Mouse (Mus musculus) midbrain, postnatal 0 days (tissue): ENCODE data around the gene Ramp3. TPM values are rescaled to one million over a fixed set of nuclear protein-coding genes. Genes with fewer than 3 reads are reported as not detected.

Experiments
- ATAC-seq: fragments of 200-750 bp; cut with Nextera tagmentation; 2 replicates; pipeline ENCODE4 v1.8.0; 2017; ENCODE audit warnings: moderate number of reproducible peaks, mild to moderate bottlenecking, moderate TSS enrichment, moderate library complexity; ENCODE audit not compliant: low FRiP score
- DNase-seq: peaks from one replicate; pipeline ENCODE4 v3.0.0-alpha.2; 2015; ENCODE audit warnings: low spot score
- H3K27ac ChIP-seq: fragments of 300-500 bp; sonication (generic); 2 replicates; pipeline ENCODE4 v1.5.1; 2014; ENCODE audit warnings: low read depth, mild to moderate bottlenecking, low read length, mixed read lengths
- H3K27me3 ChIP-seq: fragments of 300-500 bp; sonication (generic); 2 replicates; pipeline ENCODE4 v1.6.1; 2014; ENCODE audit warnings: low read length, control low read depth, mixed read lengths; ENCODE audit not compliant: insufficient read depth
- H3K36me3 ChIP-seq: fragments of 300-500 bp; sonication (generic); 2 replicates; pipeline ENCODE4 v1.6.1; 2014; ENCODE audit warnings: low read length, control low read depth, mixed read lengths; ENCODE audit not compliant: insufficient read depth
- H3K4me1 ChIP-seq: fragments of 300-500 bp; sonication (generic); 2 replicates; pipeline ENCODE4 v1.6.1; 2014; ENCODE audit warnings: mild to moderate bottlenecking, control low read depth, antibody characterized with exemption, low read length, mixed read lengths; ENCODE audit not compliant: insufficient read depth
- H3K4me2 ChIP-seq: fragments of 300-500 bp; sonication (generic); 2 replicates; pipeline ENCODE4 v1.6.1; 2014; ENCODE audit warnings: low read depth, mild to moderate bottlenecking, low read length, mixed read lengths; ENCODE audit not compliant: poor library complexity, severe bottlenecking
- H3K4me3 ChIP-seq: fragments of 300-500 bp; sonication (generic); 2 replicates; pipeline ENCODE4 v1.5.1; 2014; ENCODE audit warnings: low read depth, mild to moderate bottlenecking, low read length, moderate library complexity
- H3K9ac ChIP-seq: fragments of 300-500 bp; sonication (generic); replicated peaks from 2 replicates; pipeline ENCODE4 v1.6.1; 2014; ENCODE audit warnings: mild to moderate bottlenecking, low read length, moderate library complexity, mixed read lengths; ENCODE audit not compliant: poor library complexity, severe bottlenecking
- H3K9me3 ChIP-seq: fragments of 300-500 bp; sonication (generic); 2 replicates; pipeline ENCODE4 v1.6.1; 2016; ENCODE audit warnings: low read length, control low read depth
- CTCF ChIP-seq: IDR thresholded peaks from 2 replicates; pipeline ENCODE4 v1.5.1; 2016; ENCODE audit warnings: antibody characterized with exemption, mild to moderate bottlenecking
- WGBS: fragments of 180-500 bp; shearing (Covaris S2); extraction: QIAGEN DNeasy Blood & Tissue Kit; methylation state at CpG from one replicate; pipeline ENCODE4 v1.1.7; 2014; 5-methylcytosine and 5-hydroxymethylcytosine counted together
- polyA plus RNA-seq: library from polyadenylated mRNA; unstranded; fragments of >200 nt; fragmentation: Nextera tagmentation; extraction: Ambion mirVana; gene quantifications from 2 replicates; pipeline ENCODE4 v1.2.1, GENCODE M21; 2015
- total RNA-seq: library from RNA; depleted of rRNA; stranded (reverse); fragments of >200 nt; gene quantifications from 2 replicates; pipeline ENCODE4 v1.2.3, GENCODE M21; 2014

Gene Ramp3
- total and polyA plus RNA-seq, 2 experiments from 2014 or later: 14.8 to 25.0 TPM

- no peak overlapping the region for H3K27ac ChIP-seq
- no peak overlapping the region for H3K9ac ChIP-seq
- no peaks in the 10 kb centered on the region for H3K9me3 ChIP-seq
- no peaks in the 10 kb centered on the region for H3K36me3 ChIP-seq
- no peak overlapping the region for H3K4me3 ChIP-seq
- H3K4me2 ChIP-seq: no peak overlapping the region
- TF ChIP-seq CTCF: no peak
- 67% methylated on average over 14 of the region's 14 CpGs for WGBS
- H3K4me1 ChIP-seq: 0 out of 2 replicates have a peak, but pooled peaks cover 2% of the 10 kb centered on the region
- no peaks in the 10 kb centered on the region for H3K27me3 ChIP-seq
- DNase-seq: no peak
- no peak for ATAC-seq
Measured at GRCm38 (mm10) chr11:6661206-6661605, 2.9 kb downstream of the Ramp3 start.

DNA sequence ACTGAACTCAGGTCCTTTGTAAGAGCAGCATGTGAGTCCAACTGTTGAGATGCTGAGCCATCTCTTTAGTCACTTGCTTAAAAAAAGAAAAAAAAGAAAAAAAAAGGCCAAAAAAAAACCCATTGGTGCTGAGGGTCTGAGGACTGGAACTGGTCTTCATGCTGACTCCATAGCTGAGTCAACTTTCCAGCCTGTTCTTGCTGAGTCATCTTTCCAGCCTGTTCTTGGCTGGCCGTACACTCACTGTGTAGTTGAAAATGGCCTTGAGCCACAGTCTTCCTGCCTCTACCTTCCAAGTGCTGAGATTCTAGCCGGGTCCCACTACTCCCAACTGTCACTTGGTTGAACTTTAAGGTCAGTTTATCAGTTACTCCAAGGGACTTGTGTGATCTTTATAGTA lies 8.3 kb downstream of the Ramp3 start:
- no peaks in the 10 kb centered on the region for H3K36me3 ChIP-seq
- WGBS: 83% methylated on average over 2 of the region's 2 CpGs
- no peak overlapping the region for H3K9ac ChIP-seq
- H3K9me3 ChIP-seq: no peaks in the 10 kb centered on the region
- H3K27me3 ChIP-seq: no peaks in the 10 kb centered on the region
- H3K4me1 ChIP-seq: no peaks in the 10 kb centered on the region
- TF ChIP-seq CTCF: no peak
- ATAC-seq: no peak
- H3K27ac ChIP-seq: no peak overlapping the region
- no peak overlapping the region for H3K4me3 ChIP-seq
- no peak overlapping the region for H3K4me2 ChIP-seq
- DNase-seq: no peak

DNA sequence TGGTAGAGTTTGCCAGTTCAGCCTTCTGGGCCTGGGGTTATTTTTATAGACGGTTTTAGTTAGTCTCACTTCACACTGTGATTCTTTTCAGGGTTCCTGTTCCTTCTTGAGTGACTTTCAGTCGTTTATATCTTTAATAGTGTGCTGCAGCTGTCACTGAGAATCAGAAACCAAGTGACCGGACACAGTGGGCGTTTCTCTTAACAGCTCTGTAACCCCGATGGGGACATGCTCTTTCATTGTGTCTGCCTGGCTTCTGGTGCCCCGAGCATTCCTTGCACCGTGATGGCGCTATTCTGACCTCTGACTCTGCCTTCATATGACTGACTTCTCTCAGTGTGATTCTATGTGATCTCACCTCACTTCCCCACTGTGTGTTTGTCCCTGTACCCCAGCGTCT lies 10.7 kb downstream of the Ramp3 start:
- Histone ChIP-seq H3K4me3 (no peak overlapping the region), H3K27ac (no peak overlapping the region), H3K4me1 (no peaks in the 10 kb centered on the region), H3K9ac (no peak overlapping the region), H3K9me3 (no peaks in the 10 kb centered on the region), H3K4me2 (no peak overlapping the region), H3K27me3 (no peaks in the 10 kb centered on the region), H3K36me3 (no peaks in the 10 kb centered on the region)
- TF ChIP-seq CTCF: no peak
- DNase-seq (no peak), ATAC-seq (no peak)
- 29% methylated on average over 9 of the region's 9 CpGs for WGBS

GRCm38 (mm10) chr11:6670044-6670443 lies 11.7 kb downstream of the Ramp3 start:
- DNase-seq (no peak), ATAC-seq (no peak)
- H3K9ac ChIP-seq: no peak overlapping the region
- H3K27ac ChIP-seq: no peak overlapping the region
- no peak; the same call in 1 of the 2 replicates for TF ChIP-seq CTCF
- no peaks in the 10 kb centered on the region for H3K27me3 ChIP-seq
- no peaks in the 10 kb centered on the region for H3K4me1 ChIP-seq
- 60% methylated on average over 2 of the region's 2 CpGs for WGBS
- no peaks in the 10 kb centered on the region for H3K9me3 ChIP-seq
- no peaks in the 10 kb centered on the region for H3K36me3 ChIP-seq
- H3K4me3 ChIP-seq: no peak overlapping the region
- H3K4me2 ChIP-seq: no peak overlapping the region

GRCm38 (mm10) chr11:6670826-6671225 lies 12.5 kb downstream of the Ramp3 start:
- ATAC-seq (no peak), DNase-seq (no peak)
- Histone ChIP-seq H3K4me3 (no peak overlapping the region), H3K27ac (no peak overlapping the region), H3K9ac (no peak overlapping the region), H3K4me1 (no peaks in the 10 kb centered on the region), H3K27me3 (no peaks in the 10 kb centered on the region), H3K4me2 (no peak overlapping the region), H3K36me3 (no peaks in the 10 kb centered on the region), H3K9me3 (no peaks in the 10 kb centered on the region)
- no peak for TF ChIP-seq CTCF
- WGBS: 90% methylated on average over 4 of the region's 4 CpGs

DNA sequence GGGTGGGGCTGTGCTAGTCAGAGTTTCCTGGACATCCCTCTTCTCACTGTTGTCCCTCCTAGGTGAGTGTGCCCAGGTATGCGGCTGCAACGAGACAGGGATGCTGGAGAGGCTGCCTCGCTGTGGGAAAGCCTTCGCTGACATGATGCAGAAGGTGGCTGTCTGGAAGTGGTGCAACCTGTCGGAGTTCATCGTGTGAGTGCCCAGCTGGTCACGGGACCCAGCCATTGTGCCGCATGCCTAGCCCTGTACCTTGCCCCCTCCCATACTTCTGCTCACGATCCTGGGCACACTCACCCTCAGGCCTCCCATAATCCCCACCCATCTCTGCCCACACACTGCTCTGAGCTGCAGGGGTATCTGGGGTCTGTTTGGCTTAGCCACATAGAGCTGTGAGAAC lies 16.4 kb downstream of the Ramp3 start:
- no peaks in the 10 kb centered on the region for H3K4me1 ChIP-seq
- no peak overlapping the region for H3K4me2 ChIP-seq
- H3K36me3 ChIP-seq: no peaks in the 10 kb centered on the region
- no peaks in the 10 kb centered on the region for H3K27me3 ChIP-seq
- no peak overlapping the region for H3K4me3 ChIP-seq
- no peak overlapping the region for H3K9ac ChIP-seq
- ATAC-seq (no peak), DNase-seq (no peak)
- H3K27ac ChIP-seq: no peak overlapping the region
- no peak for TF ChIP-seq CTCF
- no peaks in the 10 kb centered on the region for H3K9me3 ChIP-seq
- 92% methylated on average over 9 of the region's 9 CpGs for WGBS
